Mouse (Mus musculus) cerebellum, adult 8-10 months (tissue): ENCODE measurements around the gene Mob3c.

Source experiments
- DNase-seq: peaks from one replicate; pipeline ENCODE4 v3.0.0; 2022

The Mob3c gene

DNA sequence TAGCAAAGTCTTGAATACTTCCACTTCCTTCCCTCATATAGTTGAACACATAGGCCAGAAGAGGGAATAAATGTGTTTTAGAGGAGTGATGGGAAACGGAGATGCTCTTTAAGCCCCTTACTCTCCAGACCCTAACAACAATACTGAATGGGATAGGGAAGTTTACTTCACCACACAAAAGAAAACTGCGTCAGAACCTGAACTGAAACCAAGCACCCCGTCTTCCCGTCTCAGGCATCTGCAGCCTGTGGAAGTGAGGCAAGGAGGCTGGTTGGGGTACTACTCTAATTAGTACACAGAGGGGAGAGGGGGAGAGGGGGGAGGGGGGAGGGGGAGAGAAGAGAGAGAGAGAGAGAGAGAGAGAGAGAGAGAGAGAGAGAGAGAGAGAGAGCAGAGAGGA lies 10.3 kb downstream of the Mob3c start:
- DNase-seq = no peak

GRCm38 (mm10) chr4:115838696-115839641 lies 11.1 kb downstream of the Mob3c start, which contains the start of gene Mknk1:
Gene Mknk1, plus strand, starts transcription at chr4:115839198.
- DNase-seq = peak; percentile 90

GRCm38 (mm10) chr4:115839956-115840355 lies 12.1 kb downstream of the Mob3c start:
- no peak for DNase-seq

DNA sequence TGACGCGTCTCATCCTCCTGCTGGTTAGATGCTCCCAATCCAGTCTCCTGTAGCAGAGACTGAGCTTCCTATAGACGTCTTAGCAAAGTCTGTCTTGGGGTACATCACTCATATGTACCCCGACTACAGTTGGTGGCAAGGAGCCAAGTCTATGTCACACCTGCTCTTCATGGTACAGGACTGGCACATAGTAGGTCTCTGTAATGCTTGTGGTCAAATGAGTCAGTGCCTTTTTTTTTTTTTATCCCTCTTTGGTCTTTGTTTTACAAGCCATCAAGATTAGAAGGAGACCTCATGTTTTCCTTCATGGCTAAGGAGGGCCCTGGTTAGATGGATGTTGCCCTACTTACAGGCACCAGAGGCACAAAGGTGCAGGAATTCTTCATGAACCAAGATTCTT lies 12.9 kb downstream of the Mob3c start:
- no peak for DNase-seq

- no peak for DNase-seq
Observed at GRCm38 (mm10) chr4:115846656-115847055, 18.8 kb downstream of the Mob3c start.

DNA sequence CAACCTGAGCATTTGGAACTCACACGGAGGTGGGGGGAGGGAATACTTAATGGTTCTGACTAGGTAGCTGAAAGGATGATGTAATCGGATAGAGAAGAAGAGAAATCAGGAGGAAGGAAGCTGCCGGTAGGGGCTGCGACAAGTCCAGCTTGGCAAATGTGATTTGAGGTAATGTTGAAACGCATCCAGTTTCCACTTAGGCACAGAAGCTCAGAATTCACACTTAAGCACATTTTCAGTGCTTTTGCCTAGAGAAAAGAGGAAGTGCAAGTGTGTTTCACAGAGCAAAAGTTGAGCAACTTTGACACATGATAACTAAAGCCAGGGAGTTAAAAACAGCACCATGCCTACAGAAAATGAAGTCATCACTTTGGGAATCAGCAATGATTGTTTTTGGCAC lies 19.5 kb downstream of the Mob3c start:
- no peak for DNase-seq

GRCm38 (mm10) chr4:115848083-115848482 lies 20.2 kb downstream of the Mob3c start:
- DNase-seq = no peak

DNA sequence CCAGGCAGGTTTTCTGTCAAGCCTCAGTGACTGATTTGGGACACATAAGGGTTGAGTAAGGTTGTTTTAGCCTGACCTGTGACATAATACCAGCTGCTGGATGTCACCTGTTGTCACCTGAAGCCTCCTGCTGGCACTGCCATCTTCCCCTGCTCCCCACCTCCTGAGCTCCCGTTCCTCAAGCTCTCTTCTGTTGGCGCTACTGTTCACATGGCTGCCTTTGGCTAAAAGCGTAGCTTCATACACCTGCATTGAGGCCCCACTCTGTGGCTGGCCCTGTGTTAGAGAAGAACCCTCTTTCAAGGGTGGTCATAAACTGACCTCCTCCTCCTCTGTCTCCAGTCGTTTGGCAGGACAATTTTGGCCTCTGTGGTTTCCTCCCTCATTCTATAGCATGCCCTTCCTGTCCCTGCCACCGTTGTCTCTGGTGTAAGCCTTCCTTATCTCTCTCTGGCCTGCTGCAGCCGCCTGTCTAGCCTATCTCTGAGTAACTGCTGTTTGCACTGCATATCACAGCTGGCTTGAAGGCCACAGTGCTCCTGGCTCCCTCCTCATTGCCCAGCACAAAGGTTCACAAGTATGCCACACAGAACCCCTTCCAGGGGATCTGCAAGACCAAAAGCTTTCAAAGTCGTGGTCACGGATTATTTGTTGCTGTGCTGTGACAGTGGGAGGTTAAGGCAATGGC lies 21.2 kb downstream of the Mob3c start:
- no peak for DNase-seq

- no peak for DNase-seq
Observed at GRCm38 (mm10) chr4:115850111-115850510, 22.2 kb downstream of the Mob3c start.

- DNase-seq = no peak
Observed at GRCm38 (mm10) chr4:115850631-115851030, 22.7 kb downstream of the Mob3c start.

GRCm38 (mm10) chr4:115851569-115851968 lies 23.7 kb downstream of the Mob3c start:
- DNase-seq = no peak

DNA sequence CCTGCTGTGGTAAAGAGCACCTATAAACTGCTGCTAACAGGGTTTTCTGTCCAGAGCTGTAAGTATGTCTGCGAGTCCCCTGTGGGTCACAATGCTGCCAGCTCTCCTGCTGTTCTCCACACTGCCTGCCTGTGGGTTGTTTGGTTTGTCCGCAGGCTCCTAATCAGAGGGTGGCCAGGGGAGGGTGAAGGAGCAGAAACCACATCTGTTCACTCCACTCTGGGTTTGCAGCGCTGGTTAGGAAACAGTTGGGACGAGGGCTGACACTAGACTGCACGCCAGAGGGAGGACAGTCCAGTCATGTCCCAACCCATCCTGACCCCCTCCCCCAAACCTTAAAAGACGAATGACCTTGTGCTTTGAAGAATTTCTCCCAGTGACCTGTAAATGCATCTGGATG lies 27.2 kb downstream of the Mob3c start:
- DNase-seq = no peak

- no peak for DNase-seq
Observed at GRCm38 (mm10) chr4:115855609-115856008, 27.7 kb downstream of the Mob3c start.

- no peak for DNase-seq
Observed at GRCm38 (mm10) chr4:115856282-115856681, 28.4 kb downstream of the Mob3c start.

GRCm38 (mm10) chr4:115857293-115857883 lies 29.5 kb downstream of the Mob3c start:
- DNase-seq = no peak

- no peak for DNase-seq
Observed at GRCm38 (mm10) chr4:115863352-115863751, 35.5 kb downstream of the Mob3c start.

DNA sequence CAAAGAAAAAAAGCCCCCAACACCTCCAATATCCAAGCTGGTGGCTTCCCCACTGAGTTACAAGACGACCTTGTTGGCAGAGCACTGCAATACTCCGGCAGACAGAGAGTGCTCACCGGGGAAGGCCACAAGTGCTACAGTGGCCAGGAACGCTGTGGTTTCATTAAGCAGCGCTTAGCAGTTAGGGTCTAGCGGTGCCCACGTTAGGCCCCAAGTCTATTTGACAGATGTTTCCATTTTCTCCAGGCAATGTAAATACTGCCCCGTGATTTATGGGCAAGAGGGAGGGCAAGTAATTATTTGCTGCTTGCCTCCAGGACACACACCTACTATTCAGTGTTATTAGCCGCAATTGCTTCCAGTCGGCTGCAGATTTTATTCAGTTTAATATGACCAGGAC lies 36.0 kb downstream of the Mob3c start:
- DNase-seq = no peak

GRCm38 (mm10) chr4:115869512-115870210 lies 41.8 kb downstream of the Mob3c start:
- no peak for DNase-seq

GRCm38 (mm10) chr4:115873231-115873630 lies 45.3 kb downstream of the Mob3c start:
- no peak for DNase-seq

- DNase-seq = no peak
Observed at GRCm38 (mm10) chr4:115878216-115878678, 50.4 kb downstream of the Mob3c start.

- DNase-seq = no peak
Observed at GRCm38 (mm10) chr4:115878828-115879227, 50.9 kb downstream of the Mob3c start.

DNA sequence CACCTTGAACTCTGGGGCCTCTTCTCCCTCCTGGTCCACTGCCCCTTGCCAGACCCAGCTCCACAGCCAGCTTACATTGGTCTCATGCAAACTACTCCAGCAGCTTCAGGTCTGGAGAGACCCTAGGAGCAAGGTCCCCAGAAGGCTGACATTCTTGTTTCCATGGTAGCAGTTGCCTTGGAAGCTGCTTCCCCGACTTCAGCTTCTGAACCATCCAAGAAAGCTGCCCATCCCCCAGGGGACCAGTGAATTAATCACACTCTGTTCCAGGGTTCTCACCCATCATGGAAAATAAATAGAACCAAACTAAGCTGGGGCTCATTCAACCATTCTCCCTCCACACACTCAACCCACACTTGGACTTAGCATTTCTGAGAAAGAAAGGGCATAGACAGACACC lies 53.3 kb downstream of the Mob3c start:
- no peak for DNase-seq

- DNase-seq = no peak
Observed at GRCm38 (mm10) chr4:115882195-115882594, 54.3 kb downstream of the Mob3c start.
